Mouse (Mus musculus) limb, embryonic 10.5 days (tissue): ENCODE results near the gene Adck1. TPM values are rescaled to one million over a fixed set of nuclear protein-coding genes. Genes with fewer than 3 reads are reported as not detected.
"Not testable (repeated sequence)": the region's sequence is repeated elsewhere in the genome, so short reads cannot be mapped to it uniquely, and the experiment has no call there.

Experiments used
- DNase-seq: peaks from one replicate; pipeline ENCODE4 v3.0.0-alpha.2; 2017; ENCODE audit warnings: low spot score
- H3K27ac ChIP-seq: fragments of 300-500 bp; sonication (generic); 2 replicates; pipeline ENCODE4 v1.5.1; 2016; ENCODE audit warnings: mild to moderate bottlenecking
- H3K27me3 ChIP-seq: fragments of 300-500 bp; sonication (generic); 2 replicates; pipeline ENCODE4 v1.6.1; 2016; ENCODE audit warnings: low read depth, mild to moderate bottlenecking; ENCODE audit not compliant: poor library complexity, severe bottlenecking
- H3K36me3 ChIP-seq: fragments of 300-500 bp; sonication (generic); 2 replicates; pipeline ENCODE4 v1.6.1; 2016; ENCODE audit warnings: mild to moderate bottlenecking, moderate library complexity
- H3K4me1 ChIP-seq: fragments of 300-500 bp; sonication (generic); 2 replicates; pipeline ENCODE4 v1.6.1; 2016
- H3K4me3 ChIP-seq: fragments of 300-500 bp; sonication (generic); 2 replicates; pipeline ENCODE4 v1.5.1; 2016; ENCODE audit warnings: mild to moderate bottlenecking, moderate library complexity
- H3K9me3 ChIP-seq: fragments of 300-500 bp; sonication (generic); replicated peaks from 2 replicates; pipeline ENCODE4 v1.6.1; 2016; ENCODE audit warnings: mild to moderate bottlenecking
- WGBS: fragments of 180-500 bp; shearing (Covaris S2); methylation state at CpG from one replicate; pipeline ENCODE4 v1.1.7; 2016; 5-methylcytosine and 5-hydroxymethylcytosine counted together
- polyA plus RNA-seq: library from polyadenylated mRNA; unstranded; fragments of >200 nt; fragmentation: Nextera tagmentation; extraction: Ambion mirVana; gene quantifications from 2 replicates; pipeline ENCODE4 v1.2.1, GENCODE M21; 2016

Gene Adck1
- polyA plus RNA-seq: 20.0 and 21.8 TPM in 2 replicates

DNA sequence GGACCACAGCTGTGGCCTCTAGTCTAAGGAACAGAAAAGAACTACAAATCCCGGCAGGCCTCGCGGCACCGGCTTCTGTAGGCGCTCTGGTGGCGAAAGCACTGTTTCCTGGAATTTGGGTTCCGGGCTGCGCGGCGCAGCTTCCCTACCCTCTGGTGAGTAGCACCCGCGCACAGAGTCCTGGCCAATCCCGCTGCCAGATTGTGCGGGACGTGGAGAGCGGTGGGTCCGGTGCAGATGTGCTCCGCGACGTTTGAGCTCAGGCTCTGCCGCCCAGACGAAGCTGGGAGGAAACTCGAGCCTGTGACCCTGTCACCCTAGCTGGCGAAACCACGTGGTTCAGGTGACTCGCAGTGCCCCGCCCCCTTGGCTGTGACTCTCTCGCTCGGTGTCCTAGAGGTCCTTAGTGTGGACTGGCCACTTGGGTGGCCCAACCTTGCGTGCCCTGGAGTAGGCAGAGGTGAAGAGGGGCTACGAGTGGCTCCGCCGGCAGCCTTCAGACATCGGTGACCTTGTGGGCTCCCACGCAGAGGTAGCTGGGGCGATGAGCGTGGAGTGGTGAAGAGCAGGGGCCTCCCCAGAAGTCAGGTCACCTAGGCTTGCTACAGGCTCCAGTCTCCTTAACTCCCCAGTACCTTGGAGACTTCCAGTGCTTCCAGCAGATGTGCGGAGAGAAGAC, at the start of gene Adck1:
Gene Adck1, plus strand, starts transcription at position 114 of the 679 bp plus-strand sequence.
- Histone ChIP-seq H3K9me3 (no peaks in the 10 kb centered on the region), H3K27me3 (no peaks in the 10 kb centered on the region), H3K36me3 (no peaks in the 10 kb centered on the region), H3K4me3 (peak within 1 kb of the TSS; percentile 77), H3K27ac (peak within 1 kb of the TSS; percentile 87), H3K4me1 (0 out of 2 replicates have a peak, but pooled peaks cover 6% of the 10 kb centered on the region)
- WGBS: 1% methylated on average over 38 of the region's 38 CpGs
- peak; percentile 88 for DNase-seq

DNA sequence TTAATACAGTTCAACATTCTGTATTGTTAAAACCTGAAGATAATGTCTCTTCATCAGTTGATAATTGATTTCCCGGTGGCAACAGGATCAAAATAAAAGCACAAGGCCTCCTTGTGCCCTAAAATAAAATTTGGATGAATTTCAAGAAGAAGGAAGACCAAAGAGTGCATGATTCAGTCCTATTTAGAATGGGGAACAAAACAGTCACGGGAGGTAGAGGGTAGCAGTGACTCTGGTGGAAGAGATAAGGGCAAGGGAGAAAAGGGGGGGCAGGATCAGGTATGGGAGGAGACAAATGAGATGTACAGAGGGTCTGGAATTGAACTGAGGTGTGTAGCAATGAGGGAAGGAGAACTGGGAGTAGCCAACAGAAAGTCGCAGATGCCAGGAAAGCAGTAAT, 45.8 kb upstream of the Adck1 start:
- no peak overlapping the region for H3K4me3 ChIP-seq
- DNase-seq: no peak
- H3K27me3 ChIP-seq: no peaks in the 10 kb centered on the region
- no peaks in the 10 kb centered on the region for H3K36me3 ChIP-seq
- 79% methylated on average over 3 of the region's 3 CpGs for WGBS
- no peaks in the 10 kb centered on the region for H3K4me1 ChIP-seq
- H3K27ac ChIP-seq: no peak overlapping the region
- H3K9me3 ChIP-seq: no peaks in the 10 kb centered on the region

DNA sequence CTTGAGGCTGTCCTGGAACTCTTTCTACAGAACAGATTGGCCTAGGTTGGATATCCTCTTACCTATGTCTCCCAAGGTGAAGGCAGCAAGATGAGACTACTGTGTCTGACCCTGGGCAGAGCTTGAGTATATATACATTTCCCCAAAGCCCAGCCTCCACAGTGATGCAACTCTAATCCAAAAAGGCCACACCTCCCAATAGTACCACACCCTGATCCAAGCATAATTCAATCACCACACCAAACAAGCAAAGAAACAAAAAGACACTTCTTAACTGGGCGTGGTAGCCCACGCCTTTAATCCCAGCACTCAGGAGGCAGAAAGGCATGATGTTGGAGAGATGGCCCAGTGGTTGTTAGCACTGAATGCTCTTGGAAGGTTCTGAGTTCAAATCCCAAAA, 36.4 kb upstream of the Adck1 start, which contains the start of gene Gm5039:
Gene Gm5039, minus strand, starts transcription at position 101 of the 400 bp plus-strand sequence.
- not testable (repeated sequence) for H3K36me3 ChIP-seq, H3K27ac ChIP-seq, H3K9me3 ChIP-seq, H3K27me3 ChIP-seq, DNase-seq, H3K4me1 ChIP-seq, H3K4me3 ChIP-seq
- WGBS: 91% methylated on average over 2 of the region's 2 CpGs

DNA sequence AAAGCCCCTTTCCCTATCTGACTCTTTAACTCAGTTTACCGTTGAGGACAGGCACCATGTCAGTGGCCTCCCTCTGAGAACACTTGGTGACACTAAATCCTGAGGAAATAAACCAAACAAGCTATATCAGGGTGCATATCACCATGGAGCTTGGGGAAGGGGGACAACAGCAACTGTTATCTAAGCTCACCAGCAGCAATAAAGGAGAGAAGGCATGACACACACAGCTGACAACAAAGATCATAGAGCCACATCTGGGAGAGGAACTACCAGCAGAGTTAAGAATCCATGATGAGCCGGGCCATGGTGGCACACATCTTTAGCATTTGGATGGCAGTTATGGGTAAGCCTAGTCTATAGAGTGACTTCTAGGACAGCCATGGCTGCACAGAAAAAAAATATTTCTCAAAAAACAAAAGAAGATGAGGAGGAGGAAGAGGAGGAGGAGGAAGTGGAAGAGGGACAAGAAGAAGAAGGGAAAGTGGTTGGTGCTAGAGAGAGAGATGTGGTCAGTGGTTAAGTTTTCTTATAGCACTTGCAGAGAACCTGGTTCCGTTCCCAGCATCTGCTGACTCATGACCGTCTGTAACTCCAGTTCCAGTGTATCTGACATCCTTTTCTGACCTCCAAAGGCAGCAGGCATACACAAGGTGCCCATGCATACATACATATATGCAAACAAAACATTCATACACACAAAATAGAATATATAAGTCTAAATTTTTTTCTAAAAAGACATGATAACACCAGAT, 23.5 kb upstream of the Adck1 start:
- not testable (repeated sequence) for H3K27me3 ChIP-seq, H3K4me3 ChIP-seq, DNase-seq, H3K36me3 ChIP-seq, H3K27ac ChIP-seq, H3K4me1 ChIP-seq, H3K9me3 ChIP-seq
- WGBS: 79% methylated on average over 4 of the region's 4 CpGs

DNA sequence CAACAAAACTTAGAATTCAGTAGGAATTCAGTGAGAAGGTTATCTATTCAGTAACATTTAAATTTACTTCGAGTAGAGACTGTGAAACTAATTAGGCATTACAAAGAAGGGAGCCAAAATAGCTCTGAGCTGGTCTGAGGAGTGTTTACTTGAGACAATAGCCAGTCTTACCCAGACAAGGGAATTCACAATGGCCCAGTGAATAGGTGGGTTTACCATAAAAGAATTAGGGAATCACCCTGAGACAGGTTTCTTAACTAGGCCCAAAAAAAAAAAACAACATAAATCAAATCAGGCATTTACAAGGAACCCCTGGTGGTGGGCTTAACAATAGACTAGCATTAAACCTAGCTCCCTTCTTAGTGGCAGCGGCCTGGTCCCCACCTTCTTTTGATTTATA, 19.1 kb upstream of the Adck1 start:
- H3K4me3 ChIP-seq, H3K9me3 ChIP-seq, DNase-seq, H3K4me1 ChIP-seq, H3K27ac ChIP-seq, H3K27me3 ChIP-seq, H3K36me3 ChIP-seq: not testable (repeated sequence)
- 74% methylated on average over 2 of the region's 2 CpGs for WGBS

DNA sequence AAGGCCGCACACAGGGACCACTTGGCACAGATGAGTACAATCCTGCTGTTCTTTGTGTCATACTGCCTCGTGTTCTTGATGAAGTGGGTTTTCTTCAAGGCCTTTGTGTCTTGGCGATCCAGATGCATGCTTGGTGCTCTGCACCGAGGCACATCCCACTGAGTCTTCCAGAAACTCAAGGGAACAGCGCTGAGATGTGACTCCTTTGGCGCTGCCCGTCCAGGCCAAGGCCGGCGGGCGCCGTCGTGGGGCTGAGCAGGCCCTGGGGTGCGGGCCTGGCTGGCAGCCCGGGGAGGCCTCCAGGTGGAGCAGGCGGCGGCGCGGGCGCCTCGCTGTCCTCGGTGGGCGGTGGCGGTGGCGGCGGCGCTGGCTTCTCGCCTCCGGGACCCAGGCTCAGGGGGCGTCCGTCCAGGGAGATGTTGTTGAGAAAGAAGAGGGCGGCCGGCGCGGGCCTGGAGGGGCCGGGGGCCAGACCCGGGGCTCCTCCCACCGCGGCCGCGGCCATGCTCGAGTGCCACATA, 6.1 kb upstream of the Adck1 start:
- H3K9me3 ChIP-seq: no peaks in the 10 kb centered on the region
- H3K27ac ChIP-seq: peak overlapping the region; percentile 72
- peak overlapping the region; percentile 45 for H3K4me3 ChIP-seq
- H3K36me3 ChIP-seq: no peaks in the 10 kb centered on the region
- DNase-seq: peak; percentile 45
- H3K4me1 ChIP-seq: peaks cover 4% of the 10 kb centered on the region
- WGBS: 18% methylated on average over 41 of the region's 41 CpGs
- H3K27me3 ChIP-seq: no peaks in the 10 kb centered on the region

DNA sequence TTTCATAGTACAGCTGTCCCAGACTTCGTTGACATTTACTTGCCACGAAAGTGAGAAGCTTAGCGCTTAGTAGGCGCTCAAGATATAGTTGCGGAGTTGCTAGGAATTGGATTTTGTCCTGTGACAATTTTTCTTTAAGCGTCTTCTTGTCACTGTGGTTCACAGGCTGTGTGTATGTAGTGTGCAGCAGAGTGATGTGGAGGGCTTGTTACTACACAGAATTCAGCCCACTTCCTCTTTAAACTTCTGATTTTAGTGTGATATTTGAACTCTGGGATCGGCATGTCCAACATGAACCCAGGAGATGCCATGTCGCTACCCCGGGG, 729 bp downstream of the Adck1 start:
- Histone ChIP-seq H3K4me1 (0 out of 2 replicates have a peak, but pooled peaks cover 6% of the 10 kb centered on the region), H3K9me3 (no peaks in the 10 kb centered on the region), H3K27me3 (no peaks in the 10 kb centered on the region), H3K4me3 (peak overlapping the region; percentile 77), H3K27ac (peak overlapping the region; percentile 87), H3K36me3 (no peaks in the 10 kb centered on the region)
- DNase-seq: no peak
- 56% methylated on average over 9 of the region's 9 CpGs for WGBS

DNA sequence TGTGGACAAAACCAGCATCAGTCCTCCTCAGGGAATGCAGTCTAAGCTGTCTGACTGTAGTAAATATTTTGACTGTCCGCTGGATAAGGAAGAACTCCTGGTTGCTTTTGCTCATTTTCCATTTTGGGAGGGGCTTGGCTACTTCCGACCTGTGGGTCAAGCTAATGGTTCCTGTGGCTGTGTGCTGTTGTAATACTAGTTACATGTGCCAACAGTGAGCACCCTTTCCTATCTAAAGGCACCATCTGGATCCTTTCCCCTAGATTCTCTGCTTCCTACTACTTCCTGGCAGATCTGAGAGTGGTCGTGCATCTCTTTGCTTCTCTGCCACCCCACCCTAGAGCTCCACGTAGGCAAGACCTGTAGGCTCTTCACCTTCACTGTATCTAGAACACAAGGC, 7.3 kb downstream of the Adck1 start:
- Histone ChIP-seq H3K4me3 (no peak overlapping the region), H3K4me1 (no peaks in the 10 kb centered on the region), H3K36me3 (no peaks in the 10 kb centered on the region), H3K27ac (no peak overlapping the region), H3K9me3 (no peaks in the 10 kb centered on the region), H3K27me3 (no peaks in the 10 kb centered on the region)
- DNase-seq: no peak
- 91% methylated on average over 4 of the region's 4 CpGs for WGBS

DNA sequence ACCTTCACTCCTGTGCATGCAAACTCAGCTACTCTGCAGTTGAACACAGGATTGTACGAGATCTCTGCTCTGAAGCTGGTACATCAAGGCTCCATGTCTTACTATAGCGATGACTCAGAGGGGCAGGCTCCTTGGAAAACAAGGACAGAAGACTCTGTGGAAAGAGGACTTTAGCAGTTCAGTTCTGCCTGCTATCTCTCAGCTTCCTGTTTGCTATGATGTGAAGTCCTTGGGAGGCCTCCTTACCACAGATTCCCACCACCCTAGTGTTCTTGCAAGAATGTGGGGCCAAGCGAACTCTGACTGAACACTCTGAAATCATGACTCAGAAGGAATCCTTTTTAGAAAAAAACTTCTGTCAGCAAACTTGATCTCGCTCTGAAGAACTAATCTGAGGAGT, 8.3 kb downstream of the Adck1 start:
- no peak overlapping the region for H3K4me3 ChIP-seq
- no peak overlapping the region for H3K27ac ChIP-seq
- H3K4me1 ChIP-seq: no peaks in the 10 kb centered on the region
- 87% methylated on average over 4 of the region's 4 CpGs for WGBS
- DNase-seq: no peak
- H3K27me3 ChIP-seq: no peaks in the 10 kb centered on the region
- no peaks in the 10 kb centered on the region for H3K9me3 ChIP-seq
- H3K36me3 ChIP-seq: no peaks in the 10 kb centered on the region

DNA sequence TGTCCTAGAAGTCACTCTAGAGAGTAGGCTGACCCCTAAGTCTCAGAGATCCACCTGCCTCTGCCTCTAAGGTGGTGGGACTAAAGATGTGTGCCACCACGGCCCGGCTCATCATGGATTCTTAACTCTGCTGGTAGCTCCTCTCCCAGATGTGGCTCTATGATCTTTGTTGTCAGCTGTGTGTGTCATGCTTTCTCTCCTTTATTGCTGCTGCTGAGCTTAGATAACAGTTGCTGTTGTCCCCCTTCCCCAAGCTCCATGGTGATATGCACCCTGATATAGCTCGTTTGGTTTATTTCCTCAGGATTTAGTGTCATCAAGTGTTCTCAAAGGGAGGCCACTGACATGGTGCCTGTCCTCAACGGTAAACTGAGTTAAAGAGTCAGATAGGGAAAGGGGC, 9.3 kb downstream of the Adck1 start:
- not testable (repeated sequence) for DNase-seq, H3K4me1 ChIP-seq, H3K27me3 ChIP-seq, H3K36me3 ChIP-seq, H3K27ac ChIP-seq, H3K4me3 ChIP-seq, H3K9me3 ChIP-seq
- WGBS: 83% methylated on average over 4 of the region's 4 CpGs

DNA sequence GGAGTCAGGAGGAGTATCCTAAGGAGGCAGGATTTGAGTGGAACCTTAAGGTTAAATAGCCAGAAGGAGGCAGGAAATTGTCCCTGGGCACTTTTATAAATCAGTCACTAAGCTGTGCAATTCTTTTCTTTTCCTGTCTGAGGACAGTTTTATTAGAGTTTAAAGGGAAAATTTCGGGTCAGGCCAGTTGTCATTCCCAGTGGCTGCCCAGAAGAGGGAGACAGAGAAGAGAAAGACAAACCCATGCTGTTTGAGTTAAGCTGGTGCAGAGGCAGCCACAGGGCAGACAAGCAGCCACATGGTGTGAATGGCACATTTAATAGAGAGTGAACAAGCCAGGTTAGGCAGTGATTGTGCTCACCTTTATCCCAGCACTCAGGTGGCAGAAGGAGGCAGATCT, 10.0 kb downstream of the Adck1 start:
- H3K27me3 ChIP-seq, DNase-seq, H3K4me1 ChIP-seq, H3K4me3 ChIP-seq, H3K36me3 ChIP-seq, H3K27ac ChIP-seq, H3K9me3 ChIP-seq: not testable (repeated sequence)
- 0% methylated on average over 1 of the region's 1 CpGs for WGBS

DNA sequence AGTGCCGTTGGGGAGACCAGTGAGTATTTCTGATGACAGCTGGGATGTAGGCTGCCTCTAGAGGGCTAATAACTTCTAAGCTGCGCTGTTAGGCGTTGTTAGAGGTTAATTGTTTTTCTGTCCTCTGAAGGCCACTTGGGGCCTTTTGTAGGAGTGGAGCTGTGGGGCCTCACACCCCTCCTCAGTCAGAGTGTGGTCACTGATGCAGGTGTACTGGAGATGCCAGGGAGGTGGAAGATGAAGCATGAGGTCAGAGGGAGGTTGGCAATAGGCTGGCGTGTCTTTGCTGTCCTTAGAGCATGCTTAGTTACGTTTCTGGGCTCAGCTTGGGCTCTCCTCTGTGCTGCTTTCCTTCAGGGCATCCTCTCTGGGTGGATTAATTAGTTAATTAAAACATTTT, 11.7 kb downstream of the Adck1 start:
- H3K9me3 ChIP-seq: no peaks in the 10 kb centered on the region
- 83% methylated on average over 5 of the region's 5 CpGs for WGBS
- H3K4me3 ChIP-seq: no peak overlapping the region
- H3K36me3 ChIP-seq: no peaks in the 10 kb centered on the region
- H3K27me3 ChIP-seq: no peaks in the 10 kb centered on the region
- no peak overlapping the region for H3K27ac ChIP-seq
- no peaks in the 10 kb centered on the region for H3K4me1 ChIP-seq
- no peak for DNase-seq

DNA sequence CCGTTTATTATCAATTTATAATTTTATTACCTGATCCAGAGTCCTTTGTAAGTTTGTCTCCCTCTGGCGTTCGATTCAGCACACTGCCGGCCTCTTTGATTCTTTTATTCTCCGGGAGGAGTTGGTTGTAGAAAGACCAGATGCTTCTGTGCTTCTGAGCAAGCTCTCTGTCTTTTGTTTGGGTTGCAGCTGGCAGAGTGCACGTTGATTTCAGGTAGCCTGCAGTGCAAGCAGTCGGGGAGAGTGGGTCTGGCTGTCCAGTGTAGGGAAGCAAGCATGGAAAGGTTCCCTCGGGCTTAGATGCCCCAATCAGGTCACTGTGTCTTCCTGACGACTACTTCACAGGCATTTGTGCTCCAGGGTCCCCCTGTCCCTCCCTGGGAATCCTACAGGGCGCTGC, 16.5 kb downstream of the Adck1 start:
- no peaks in the 10 kb centered on the region for H3K4me1 ChIP-seq
- H3K27me3 ChIP-seq: no peaks in the 10 kb centered on the region
- H3K36me3 ChIP-seq: no peaks in the 10 kb centered on the region
- no peaks in the 10 kb centered on the region for H3K9me3 ChIP-seq
- no peak overlapping the region for H3K27ac ChIP-seq
- H3K4me3 ChIP-seq: no peak overlapping the region
- DNase-seq: no peak
- 40% methylated on average over 10 of the region's 10 CpGs for WGBS
